Mouse (Mus musculus): Measurements from ENCODE around the gene Anapc2. TPM values are rescaled to one million over a fixed set of nuclear protein-coding genes. Genes with fewer than 3 reads are reported as not detected.

Anapc2 gene
- polyA plus RNA-seq, 1 experiment = 76.0 TPM

DNA sequence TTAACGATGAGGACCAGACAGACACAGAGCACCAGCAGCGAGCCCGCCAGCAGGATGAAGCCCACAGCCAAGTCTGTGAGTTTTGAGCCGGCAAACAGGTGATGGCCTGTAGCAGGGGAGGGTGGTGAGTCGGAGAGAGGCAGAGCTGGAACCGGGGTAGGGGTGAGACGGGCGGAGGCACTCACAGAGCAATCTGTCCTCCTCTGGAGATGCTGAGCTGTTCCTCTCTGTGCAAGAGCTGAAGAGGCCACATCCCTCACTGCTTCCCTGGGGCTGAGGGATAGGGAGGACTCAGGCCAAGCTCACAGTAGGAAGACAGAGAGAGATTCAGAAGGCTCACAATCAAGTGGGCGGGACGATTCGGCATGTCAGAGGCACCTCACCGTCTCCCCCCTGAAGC, 41.2 kb upstream of the Anapc2 start:
- peaks cover 2% of the 10 kb centered on the region for H3K4me1 ChIP-seq (ENCODE audit: control insufficient read depth, insufficient read depth, low read length)
- peak overlapping the region; percentile 20; the same call in 1 of the 2 replicates for H3K27ac ChIP-seq (ENCODE audit: insufficient read depth, low read length)
- H3K36me3 ChIP-seq (ENCODE audit: control insufficient read depth, insufficient read depth, low read length, poor library complexity, severe bottlenecking) = no peaks in the 10 kb centered on the region
- no peaks in the 10 kb centered on the region for H3K27me3 ChIP-seq (ENCODE audit: control insufficient read depth, insufficient read depth, low read length, poor library complexity, severe bottlenecking)
- H3K9ac ChIP-seq (ENCODE audit: low read depth, poor library complexity, severe bottlenecking) = peak overlapping the region; percentile 7
- no peaks in the 10 kb centered on the region for H3K9me3 ChIP-seq (replicated peaks; ENCODE audit: control insufficient read depth, insufficient read depth, low read length, poor library complexity, severe bottlenecking)
- no peak for TF ChIP-seq POLR2A (IDR thresholded peaks at IDR 0.05; ENCODE audit: insufficient read depth, low read length)
- no peak for TF ChIP-seq EP300 (IDR thresholded peaks at IDR 0.05; ENCODE audit: insufficient read depth, low read depth, low read length)
- no peak for TF ChIP-seq CTCF (IDR thresholded peaks at IDR 0.05; ENCODE audit: low read depth, low read length)
- H3K4me3 ChIP-seq (ENCODE audit: low read depth, low read length) = peak overlapping the region; percentile 41

DNA sequence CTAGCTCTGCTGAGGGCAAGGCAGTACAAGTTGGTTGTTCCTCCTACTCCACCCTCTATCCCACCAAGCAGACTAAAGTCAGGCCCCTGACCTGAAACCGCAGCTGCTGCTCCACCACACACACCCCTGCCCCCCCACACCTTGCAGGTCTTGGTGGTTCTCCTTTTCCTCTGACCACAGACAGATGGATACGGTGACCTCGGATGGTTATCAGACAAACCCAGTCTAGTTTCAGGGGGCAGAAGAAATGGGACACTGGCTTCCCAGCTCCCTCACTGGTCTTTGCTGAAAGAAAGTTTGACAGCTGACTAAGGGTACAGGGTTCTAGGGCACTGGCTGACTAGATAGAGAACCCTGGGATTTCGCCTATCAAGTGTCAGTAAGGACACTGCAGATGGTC, 38.9 kb upstream of the Anapc2 start:
- H3K4me1 ChIP-seq (ENCODE audit: control insufficient read depth, insufficient read depth, low read length) = peaks cover 15% of the 10 kb centered on the region
- H3K36me3 ChIP-seq (ENCODE audit: control insufficient read depth, insufficient read depth, low read length, poor library complexity, severe bottlenecking) = no peaks in the 10 kb centered on the region
- H3K9ac ChIP-seq (ENCODE audit: low read depth, poor library complexity, severe bottlenecking) = no peak overlapping the region
- H3K27me3 ChIP-seq (ENCODE audit: control insufficient read depth, insufficient read depth, low read length, poor library complexity, severe bottlenecking) = no peaks in the 10 kb centered on the region
- H3K4me3 ChIP-seq (ENCODE audit: low read depth, low read length) = no peak overlapping the region
- H3K27ac ChIP-seq (ENCODE audit: insufficient read depth, low read length) = no peak overlapping the region
- H3K9me3 ChIP-seq (replicated peaks; ENCODE audit: control insufficient read depth, insufficient read depth, low read length, poor library complexity, severe bottlenecking) = no peaks in the 10 kb centered on the region
- TF ChIP-seq POLR2A (IDR thresholded peaks at IDR 0.05; ENCODE audit: insufficient read depth, low read length) (no peak), EP300 (IDR thresholded peaks at IDR 0.05; ENCODE audit: insufficient read depth, low read depth, low read length) (no peak), CTCF (IDR thresholded peaks at IDR 0.05; ENCODE audit: low read depth, low read length) (no peak)

DNA sequence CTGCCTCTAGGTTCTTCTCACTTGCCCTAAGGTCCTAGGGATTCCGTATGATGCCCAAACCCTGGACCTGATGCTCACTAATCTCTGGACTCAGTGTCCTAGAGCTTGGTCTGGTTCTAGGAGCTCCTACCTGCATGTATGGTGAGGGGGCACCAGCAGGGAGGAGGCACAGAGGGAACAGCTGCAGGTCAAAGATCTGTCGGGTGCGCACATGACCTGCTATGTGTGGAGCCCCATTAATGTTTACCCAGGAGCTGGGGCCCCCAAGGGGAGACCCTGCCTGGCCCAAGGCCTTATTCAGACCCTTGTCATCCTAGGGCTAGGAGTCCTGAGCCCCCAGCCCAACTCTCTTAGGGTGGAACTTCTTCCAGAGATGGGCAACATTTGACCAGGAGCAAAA, 38.2 kb upstream of the Anapc2 start, which contains the start of gene Slc34a3:
Gene Slc34a3 (minus strand): TSS at position 315 of the 400 bp plus-strand sequence.
- TF ChIP-seq CTCF (IDR thresholded peaks at IDR 0.05; ENCODE audit: low read depth, low read length) (no peak), EP300 (IDR thresholded peaks at IDR 0.05; ENCODE audit: insufficient read depth, low read depth, low read length) (no peak), POLR2A (IDR thresholded peaks at IDR 0.05; ENCODE audit: insufficient read depth, low read length) (no peak)
- H3K9me3 ChIP-seq (replicated peaks; ENCODE audit: control insufficient read depth, insufficient read depth, low read length, poor library complexity, severe bottlenecking) = no peaks in the 10 kb centered on the region
- no peak within 1 kb of the TSS for H3K4me3 ChIP-seq (ENCODE audit: low read depth, low read length)
- no peak within 1 kb of the TSS for H3K27ac ChIP-seq (ENCODE audit: insufficient read depth, low read length)
- H3K4me1 ChIP-seq (ENCODE audit: control insufficient read depth, insufficient read depth, low read length) = peaks cover 15% of the 10 kb centered on the region
- H3K36me3 ChIP-seq (ENCODE audit: control insufficient read depth, insufficient read depth, low read length, poor library complexity, severe bottlenecking) = no peaks in the 10 kb centered on the region
- H3K27me3 ChIP-seq (ENCODE audit: control insufficient read depth, insufficient read depth, low read length, poor library complexity, severe bottlenecking) = no peaks in the 10 kb centered on the region
- H3K9ac ChIP-seq (ENCODE audit: low read depth, poor library complexity, severe bottlenecking) = no peak within 1 kb of the TSS

GRCm38 (mm10) chr2:25234551-25235220, 37.6 kb upstream of the Anapc2 start:
- Histone ChIP-seq H3K4me1 (ENCODE audit: control insufficient read depth, insufficient read depth, low read length) (peaks cover 15% of the 10 kb centered on the region), H3K27ac (ENCODE audit: insufficient read depth, low read length) (no peak overlapping the region), H3K27me3 (ENCODE audit: control insufficient read depth, insufficient read depth, low read length, poor library complexity, severe bottlenecking) (no peaks in the 10 kb centered on the region), H3K9ac (ENCODE audit: low read depth, poor library complexity, severe bottlenecking) (no peak overlapping the region), H3K4me3 (ENCODE audit: low read depth, low read length) (no peak overlapping the region), H3K9me3 (replicated peaks; ENCODE audit: control insufficient read depth, insufficient read depth, low read length, poor library complexity, severe bottlenecking) (no peaks in the 10 kb centered on the region), H3K36me3 (ENCODE audit: control insufficient read depth, insufficient read depth, low read length, poor library complexity, severe bottlenecking) (no peaks in the 10 kb centered on the region)
- TF ChIP-seq POLR2A (IDR thresholded peaks at IDR 0.05; ENCODE audit: insufficient read depth, low read length) = no peak
- no peak for TF ChIP-seq EP300 (IDR thresholded peaks at IDR 0.05; ENCODE audit: insufficient read depth, low read depth, low read length)
- no peak for TF ChIP-seq CTCF (IDR thresholded peaks at IDR 0.05; ENCODE audit: low read depth, low read length)

DNA sequence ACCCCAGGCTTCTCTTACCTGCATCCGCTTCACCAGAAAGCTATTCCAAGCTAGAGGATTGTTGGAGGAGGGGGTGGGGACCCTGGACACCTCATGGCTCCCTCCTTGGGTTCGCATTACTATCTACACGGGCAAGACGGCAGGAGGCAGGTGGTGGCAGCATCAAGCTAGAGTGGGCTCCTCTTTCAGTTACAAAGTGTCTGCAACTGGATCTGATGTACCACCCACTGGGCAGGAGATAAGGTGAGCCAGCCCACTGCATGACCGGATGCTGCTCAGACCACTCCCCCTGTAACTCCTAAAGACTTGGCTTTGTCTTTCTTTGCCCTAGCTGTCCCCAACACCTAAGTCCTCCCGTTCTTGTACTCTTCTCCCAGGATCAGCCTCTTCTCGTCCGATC, 35.7 kb upstream of the Anapc2 start, which contains the start of gene Rnf224:
Gene Rnf224 (minus strand): TSS at position 174 of the 400 bp plus-strand sequence.
- Histone ChIP-seq H3K9me3 (replicated peaks; ENCODE audit: control insufficient read depth, insufficient read depth, low read length, poor library complexity, severe bottlenecking) (no peaks in the 10 kb centered on the region), H3K4me1 (ENCODE audit: control insufficient read depth, insufficient read depth, low read length) (peaks cover 20% of the 10 kb centered on the region), H3K36me3 (ENCODE audit: control insufficient read depth, insufficient read depth, low read length, poor library complexity, severe bottlenecking) (no peaks in the 10 kb centered on the region), H3K27ac (ENCODE audit: insufficient read depth, low read length) (no peak within 1 kb of the TSS), H3K4me3 (ENCODE audit: low read depth, low read length) (no peak within 1 kb of the TSS), H3K9ac (ENCODE audit: low read depth, poor library complexity, severe bottlenecking) (no peak within 1 kb of the TSS), H3K27me3 (ENCODE audit: control insufficient read depth, insufficient read depth, low read length, poor library complexity, severe bottlenecking) (no peaks in the 10 kb centered on the region)
- TF ChIP-seq EP300 (IDR thresholded peaks at IDR 0.05; ENCODE audit: insufficient read depth, low read depth, low read length) (peak; percentile 59; the same call in 1 of the 2 replicates), CTCF (IDR thresholded peaks at IDR 0.05; ENCODE audit: low read depth, low read length) (no peak)

GRCm38 (mm10) chr2:25237522-25237921, 34.8 kb upstream of the Anapc2 start:
- no peak for TF ChIP-seq POLR2A (IDR thresholded peaks at IDR 0.05; ENCODE audit: insufficient read depth, low read length)
- TF ChIP-seq CTCF (IDR thresholded peaks at IDR 0.05; ENCODE audit: low read depth, low read length) = no peak
- TF ChIP-seq EP300 (IDR thresholded peaks at IDR 0.05; ENCODE audit: insufficient read depth, low read depth, low read length) = no peak
- Histone ChIP-seq H3K27ac (ENCODE audit: insufficient read depth, low read length) (no peak overlapping the region), H3K36me3 (ENCODE audit: control insufficient read depth, insufficient read depth, low read length, poor library complexity, severe bottlenecking) (no peaks in the 10 kb centered on the region), H3K4me1 (ENCODE audit: control insufficient read depth, insufficient read depth, low read length) (peaks cover 20% of the 10 kb centered on the region), H3K27me3 (ENCODE audit: control insufficient read depth, insufficient read depth, low read length, poor library complexity, severe bottlenecking) (no peaks in the 10 kb centered on the region), H3K9ac (ENCODE audit: low read depth, poor library complexity, severe bottlenecking) (no peak overlapping the region), H3K4me3 (ENCODE audit: low read depth, low read length) (no peak overlapping the region), H3K9me3 (replicated peaks; ENCODE audit: control insufficient read depth, insufficient read depth, low read length, poor library complexity, severe bottlenecking) (no peaks in the 10 kb centered on the region)
